Mouse (Mus musculus): ENCODE data around the gene Hs3st2.

DNA sequence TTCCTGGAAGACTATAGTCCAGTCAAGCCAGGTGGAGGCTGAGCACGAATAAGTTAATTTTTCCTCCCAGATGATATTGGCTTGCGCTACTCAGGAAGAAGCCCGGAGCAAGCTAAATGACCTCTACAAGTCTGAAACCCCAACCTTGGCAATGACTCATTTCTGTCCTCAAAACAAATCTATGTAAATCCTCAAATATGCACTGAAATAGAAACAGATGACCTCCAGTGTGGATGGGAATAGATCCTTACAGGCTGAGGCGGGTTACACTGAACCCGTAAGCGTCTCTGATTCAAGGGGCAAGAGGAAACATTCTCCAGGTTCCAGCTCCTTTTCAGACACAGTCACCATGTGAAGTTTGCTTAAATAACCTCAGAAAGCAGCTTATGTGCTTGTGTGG, 24.5 kb upstream of the Hs3st2 start:
- TF ChIP-seq POLR2A (IDR thresholded peaks at IDR 0.05; ENCODE audit: insufficient read length, low read depth) (no peak), POLR2AphosphoS2 (IDR thresholded peaks at IDR 0.05; ENCODE audit: insufficient read length, low read depth) (no peak), MAX (IDR thresholded peaks at IDR 0.05; ENCODE audit: low read depth) (no peak), SRF (IDR thresholded peaks at IDR 0.05; ENCODE audit: control insufficient read depth, insufficient read length, low read depth) (no peak)

Data from myocyte (in vitro differentiated cells).